Mouse (Mus musculus) embryonic facial prominence, embryonic 14.5 days (tissue): ENCODE measurements around the gene Jak1. TPM values are rescaled to one million over a fixed set of nuclear protein-coding genes. Genes with fewer than 3 reads are reported as not detected.

Experiments used
- ATAC-seq: fragments of 200-750 bp; cut with Nextera tagmentation; 2 replicates; pipeline ENCODE4 v1.8.0; 2017; ENCODE audit warnings: low read depth, moderate number of reproducible peaks, moderate TSS enrichment
- DNase-seq: peaks from one replicate; pipeline ENCODE4 v3.0.0-alpha.2; 2015; ENCODE audit warnings: low spot score
- H3K27ac ChIP-seq: fragments of 300-500 bp; sonication (generic); replicated peaks from 2 replicates; pipeline ENCODE4 v1.5.1; 2014; ENCODE audit warnings: low read depth, mild to moderate bottlenecking, low read length, moderate library complexity
- H3K27me3 ChIP-seq: fragments of 300-500 bp; sonication (generic); replicated peaks from 2 replicates; pipeline ENCODE4 v1.6.1; 2014; ENCODE audit warnings: low read length; ENCODE audit not compliant: control insufficient read depth, insufficient read depth
- H3K36me3 ChIP-seq: fragments of 300-500 bp; sonication (generic); 2 replicates; pipeline ENCODE4 v1.6.1; 2014; ENCODE audit warnings: low read length, mixed read lengths; ENCODE audit not compliant: control insufficient read depth, insufficient read depth
- H3K4me1 ChIP-seq: fragments of 300-500 bp; sonication (generic); 2 replicates; pipeline ENCODE4 v1.6.1; 2014; ENCODE audit warnings: antibody characterized with exemption, low read length; ENCODE audit not compliant: control insufficient read depth, insufficient read depth
- H3K4me2 ChIP-seq: fragments of 300-500 bp; sonication (generic); 2 replicates; pipeline ENCODE4 v1.6.1; 2014; ENCODE audit warnings: low read depth, mild to moderate bottlenecking, low read length, moderate library complexity, mixed read lengths
- H3K4me3 ChIP-seq: fragments of 300-500 bp; sonication (generic); 2 replicates; pipeline ENCODE4 v1.5.1; 2014; ENCODE audit warnings: low read depth, mild to moderate bottlenecking, low read length
- H3K9ac ChIP-seq: fragments of 300-500 bp; sonication (generic); 2 replicates; pipeline ENCODE4 v1.6.1; 2014; ENCODE audit warnings: low read depth, mild to moderate bottlenecking, low read length, moderate library complexity, mixed read lengths
- H3K9me3 ChIP-seq: fragments of 300-500 bp; sonication (generic); 2 replicates; pipeline ENCODE4 v1.6.1; 2016; ENCODE audit warnings: low read length; ENCODE audit not compliant: control insufficient read depth
- WGBS: fragments of 180-500 bp; shearing (Covaris S2); extraction: QIAGEN DNeasy Blood & Tissue Kit; methylation state at CpG from one replicate; pipeline ENCODE4 v1.1.7; 2014; 5-methylcytosine and 5-hydroxymethylcytosine counted together
- polyA plus RNA-seq: library from polyadenylated mRNA; unstranded; fragments of >200 nt; fragmentation: Nextera tagmentation; extraction: Ambion mirVana; gene quantifications from 2 replicates; pipeline ENCODE4 v1.2.1, GENCODE M21; 2014

Gene Jak1
- polyA plus RNA-seq, 1 experiment from 2014 or later: 82.2 TPM

- Histone ChIP-seq H3K4me1 (no peaks in the 10 kb centered on the region), H3K27ac (no peak overlapping the region), H3K4me3 (no peak overlapping the region), H3K9ac (no peak overlapping the region), H3K4me2 (no peak overlapping the region), H3K27me3 (no peaks in the 10 kb centered on the region), H3K36me3 (no peaks in the 10 kb centered on the region), H3K9me3 (no peaks in the 10 kb centered on the region)
- DNase-seq (no peak), ATAC-seq (no peak)
- 77% methylated on average over 2 of the region's 2 CpGs for WGBS
These were observed 48.0 kb downstream of the Jak1 start for GRCm38 (mm10) chr4:101217026-101217540.

- Histone ChIP-seq H3K9ac (no peak overlapping the region), H3K4me3 (no peak overlapping the region), H3K36me3 (no peaks in the 10 kb centered on the region), H3K27ac (no peak overlapping the region), H3K4me1 (no peaks in the 10 kb centered on the region), H3K27me3 (no peaks in the 10 kb centered on the region), H3K9me3 (no peaks in the 10 kb centered on the region), H3K4me2 (no peak overlapping the region)
- ATAC-seq: no peak
- no peak for DNase-seq
- 87% methylated on average over 4 of the region's 4 CpGs for WGBS
These were observed 48.8 kb downstream of the Jak1 start for GRCm38 (mm10) chr4:101216286-101216685.

GRCm38 (mm10) chr4:101213477-101213876 is 51.6 kb downstream of the Jak1 start:
- H3K27ac ChIP-seq: no peak overlapping the region
- no peaks in the 10 kb centered on the region for H3K36me3 ChIP-seq
- no peaks in the 10 kb centered on the region for H3K27me3 ChIP-seq
- no peak overlapping the region for H3K9ac ChIP-seq
- H3K9me3 ChIP-seq: no peaks in the 10 kb centered on the region
- H3K4me3 ChIP-seq: no peak overlapping the region
- no peak for ATAC-seq
- no peak for DNase-seq
- no peak overlapping the region for H3K4me2 ChIP-seq
- H3K4me1 ChIP-seq: no peaks in the 10 kb centered on the region
- WGBS: 88% methylated on average over 2 of the region's 2 CpGs

GRCm38 (mm10) chr4:101207492-101207891 is 57.6 kb downstream of the Jak1 start:
- H3K36me3 ChIP-seq: no peaks in the 10 kb centered on the region
- WGBS: 80% methylated on average over 2 of the region's 2 CpGs
- H3K4me3 ChIP-seq: no peak overlapping the region
- DNase-seq (no peak), ATAC-seq (no peak)
- H3K9ac ChIP-seq: no peak overlapping the region
- no peaks in the 10 kb centered on the region for H3K9me3 ChIP-seq
- no peak overlapping the region for H3K27ac ChIP-seq
- no peaks in the 10 kb centered on the region for H3K27me3 ChIP-seq
- no peak overlapping the region for H3K4me2 ChIP-seq
- 0 out of 2 replicates have a peak, but pooled peaks cover 4% of the 10 kb centered on the region for H3K4me1 ChIP-seq

- H3K4me3 ChIP-seq: no peak overlapping the region
These were observed 61.6 kb downstream of the Jak1 start for GRCm38 (mm10) chr4:101203518-101203917.

GRCm38 (mm10) chr4:101202626-101203025 is 62.5 kb downstream of the Jak1 start:
- no peak overlapping the region for H3K9ac ChIP-seq
- H3K27ac ChIP-seq: no peak overlapping the region
- no peak for ATAC-seq
- H3K27me3 ChIP-seq: no peaks in the 10 kb centered on the region
- H3K4me1 ChIP-seq: peaks cover 11% of the 10 kb centered on the region; the same call in 1 of the 2 replicates
- H3K4me3 ChIP-seq: no peak overlapping the region
- no peak overlapping the region for H3K4me2 ChIP-seq
- H3K9me3 ChIP-seq: no peaks in the 10 kb centered on the region
- 88% methylated on average over 10 of the region's 10 CpGs for WGBS
- DNase-seq: peak; percentile 35
- no peaks in the 10 kb centered on the region for H3K36me3 ChIP-seq

More at GRCm38 (mm10) chr4:101203518-101203917, 61.6 kb downstream of the Jak1 start:
- no peak overlapping the region for H3K27ac ChIP-seq
- no peak overlapping the region for H3K4me2 ChIP-seq
- no peak for ATAC-seq
- peaks cover 5% of the 10 kb centered on the region; the same call in 1 of the 2 replicates for H3K4me1 ChIP-seq
- no peak for DNase-seq
- no peaks in the 10 kb centered on the region for H3K36me3 ChIP-seq
- H3K9me3 ChIP-seq: no peaks in the 10 kb centered on the region
- no peaks in the 10 kb centered on the region for H3K27me3 ChIP-seq
- 74% methylated on average over 1 of the region's 1 CpGs for WGBS
- no peak overlapping the region for H3K9ac ChIP-seq

GRCm38 (mm10) chr4:101199433-101200081 is 65.5 kb downstream of the Jak1 start:
- Histone ChIP-seq H3K4me3 (no peak overlapping the region), H3K36me3 (no peaks in the 10 kb centered on the region), H3K27me3 (no peaks in the 10 kb centered on the region), H3K4me2 (no peak overlapping the region), H3K27ac (no peak overlapping the region), H3K9ac (no peak overlapping the region), H3K9me3 (no peaks in the 10 kb centered on the region), H3K4me1 (peaks cover 18% of the 10 kb centered on the region; the same call in 1 of the 2 replicates)
- DNase-seq (no peak), ATAC-seq (no peak)
- 91% methylated on average over 8 of the region's 8 CpGs for WGBS

- no peak overlapping the region for H3K4me2 ChIP-seq
- WGBS: 51% methylated on average over 2 of the region's 2 CpGs
- no peak overlapping the region for H3K27ac ChIP-seq
- ATAC-seq (no peak), DNase-seq (no peak)
- no peaks in the 10 kb centered on the region for H3K36me3 ChIP-seq
- no peak overlapping the region for H3K9ac ChIP-seq
- H3K4me3 ChIP-seq: no peak overlapping the region
- H3K9me3 ChIP-seq: no peaks in the 10 kb centered on the region
- H3K4me1 ChIP-seq: peaks cover 18% of the 10 kb centered on the region; the same call in 1 of the 2 replicates
- no peaks in the 10 kb centered on the region for H3K27me3 ChIP-seq
These were observed 66.7 kb downstream of the Jak1 start for GRCm38 (mm10) chr4:101198333-101198732.
